Mouse (Mus musculus): ENCODE results near the gene Zfp821. TPM values are rescaled to one million over a fixed set of nuclear protein-coding genes. Genes with fewer than 3 reads are reported as not detected.

Gene Zfp821
- polyA plus RNA-seq, 1 experiment = 9.8 TPM

GRCm38 (mm10) chr8:109706076-109706873 lies 929 bp downstream of the Zfp821 start:
- 5% methylated on average over 25 of the region's 30 CpGs for WGBS
- 0 out of 2 replicates have a peak, but pooled peaks cover 7% of the 10 kb centered on the region for H3K4me1 ChIP-seq (ENCODE audit: control insufficient read depth, insufficient read depth, low read length)
- peak overlapping the region; percentile 54 for H3K4me3 ChIP-seq (replicated peaks; ENCODE audit: extremely low read depth, low read depth, low read length)
- no peak for TF ChIP-seq POLR2A (IDR thresholded peaks at IDR 0.05; ENCODE audit: borderline replicate concordance, extremely low read depth, low read depth, low read length)
- DNase-seq = peak; percentile 43

- no peak overlapping the region for H3K4me3 ChIP-seq (replicated peaks; ENCODE audit: extremely low read depth, low read depth, low read length)
- TF ChIP-seq CTCF (IDR thresholded peaks at IDR 0.05; ENCODE audit: insufficient read depth, low read length) (peak; percentile 96), POLR2A (IDR thresholded peaks at IDR 0.05; ENCODE audit: borderline replicate concordance, extremely low read depth, low read depth, low read length) (no peak)
- H3K4me1 ChIP-seq (ENCODE audit: control insufficient read depth, insufficient read depth, low read length) = 0 out of 2 replicates have a peak, but pooled peaks cover 7% of the 10 kb centered on the region
- WGBS = 20% methylated on average over 2 of the region's 2 CpGs
- DNase-seq = peak; percentile 74
These were observed 1.5 kb downstream of the Zfp821 start for GRCm38 (mm10) chr8:109706874-109707237.

GRCm38 (mm10) chr8:109707921-109708320 lies 2.6 kb downstream of the Zfp821 start:
- H3K4me1 ChIP-seq (ENCODE audit: control insufficient read depth, insufficient read depth, low read length) = 0 out of 2 replicates have a peak, but pooled peaks cover 7% of the 10 kb centered on the region
- 90% methylated on average over 4 of the region's 4 CpGs for WGBS
- TF ChIP-seq CTCF (IDR thresholded peaks at IDR 0.05; ENCODE audit: insufficient read depth, low read length) (no peak), POLR2A (IDR thresholded peaks at IDR 0.05; ENCODE audit: borderline replicate concordance, extremely low read depth, low read depth, low read length) (no peak)
- DNase-seq = no peak
- no peak overlapping the region for H3K4me3 ChIP-seq (replicated peaks; ENCODE audit: extremely low read depth, low read depth, low read length)

- no peak for DNase-seq
- no peaks in the 10 kb centered on the region for H3K4me1 ChIP-seq (ENCODE audit: control insufficient read depth, insufficient read depth, low read length)
- no peak for TF ChIP-seq POLR2A (IDR thresholded peaks at IDR 0.05; ENCODE audit: borderline replicate concordance, extremely low read depth, low read depth, low read length)
- TF ChIP-seq CTCF (IDR thresholded peaks at IDR 0.05; ENCODE audit: insufficient read depth, low read length) = no peak
- WGBS = 76% methylated on average over 1 of the region's 1 CpGs
- H3K4me3 ChIP-seq (replicated peaks; ENCODE audit: extremely low read depth, low read depth, low read length) = no peak overlapping the region
These were observed 7.2 kb downstream of the Zfp821 start for GRCm38 (mm10) chr8:109712521-109712920.

- TF ChIP-seq CTCF (IDR thresholded peaks at IDR 0.05; ENCODE audit: insufficient read depth, low read length) (no peak), POLR2A (IDR thresholded peaks at IDR 0.05; ENCODE audit: borderline replicate concordance, extremely low read depth, low read depth, low read length) (no peak)
- Histone ChIP-seq H3K4me3 (replicated peaks; ENCODE audit: extremely low read depth, low read depth, low read length) (no peak overlapping the region), H3K4me1 (ENCODE audit: control insufficient read depth, insufficient read depth, low read length) (no peaks in the 10 kb centered on the region)
- no peak for DNase-seq
- WGBS = 90% methylated on average over 5 of the region's 5 CpGs
These were observed 9.6 kb downstream of the Zfp821 start for GRCm38 (mm10) chr8:109714961-109715360.

- WGBS = 78% methylated on average over 3 of the region's 3 CpGs
- no peak overlapping the region for H3K4me3 ChIP-seq (replicated peaks; ENCODE audit: extremely low read depth, low read depth, low read length)
- DNase-seq = no peak
- TF ChIP-seq CTCF (IDR thresholded peaks at IDR 0.05; ENCODE audit: insufficient read depth, low read length) (no peak), POLR2A (IDR thresholded peaks at IDR 0.05; ENCODE audit: borderline replicate concordance, extremely low read depth, low read depth, low read length) (no peak)
- H3K4me1 ChIP-seq (ENCODE audit: control insufficient read depth, insufficient read depth, low read length) = no peaks in the 10 kb centered on the region
These were observed 19.8 kb downstream of the Zfp821 start for GRCm38 (mm10) chr8:109725106-109725505.

GRCm38 (mm10) chr8:109731012-109731411 lies 25.7 kb downstream of the Zfp821 start:
- 82% methylated on average over 3 of the region's 3 CpGs for WGBS
- no peak overlapping the region for H3K4me3 ChIP-seq (replicated peaks; ENCODE audit: extremely low read depth, low read depth, low read length)
- no peak for DNase-seq
- no peaks in the 10 kb centered on the region for H3K4me1 ChIP-seq (ENCODE audit: control insufficient read depth, insufficient read depth, low read length)
- no peak for TF ChIP-seq POLR2A (IDR thresholded peaks at IDR 0.05; ENCODE audit: borderline replicate concordance, extremely low read depth, low read depth, low read length)
- no peak for TF ChIP-seq CTCF (IDR thresholded peaks at IDR 0.05; ENCODE audit: insufficient read depth, low read length)

- TF ChIP-seq POLR2A (IDR thresholded peaks at IDR 0.05; ENCODE audit: borderline replicate concordance, extremely low read depth, low read depth, low read length) (no peak), CTCF (IDR thresholded peaks at IDR 0.05; ENCODE audit: insufficient read depth, low read length) (no peak)
- no peak for DNase-seq
- 53% methylated on average over 3 of the region's 3 CpGs for WGBS
- Histone ChIP-seq H3K4me3 (replicated peaks; ENCODE audit: extremely low read depth, low read depth, low read length) (no peak overlapping the region), H3K4me1 (ENCODE audit: control insufficient read depth, insufficient read depth, low read length) (peaks cover 7% of the 10 kb centered on the region; the same call in 1 of the 2 replicates)
These were observed 28.7 kb downstream of the Zfp821 start for GRCm38 (mm10) chr8:109734018-109734417.

GRCm38 (mm10) chr8:109736819-109737218 lies 31.5 kb downstream of the Zfp821 start:
- Histone ChIP-seq H3K4me3 (replicated peaks; ENCODE audit: extremely low read depth, low read depth, low read length) (peak overlapping the region; percentile 83), H3K4me1 (ENCODE audit: control insufficient read depth, insufficient read depth, low read length) (peaks cover 7% of the 10 kb centered on the region; the same call in 1 of the 2 replicates)
- no peak for DNase-seq
- TF ChIP-seq POLR2A (IDR thresholded peaks at IDR 0.05; ENCODE audit: borderline replicate concordance, extremely low read depth, low read depth, low read length) = no peak
- no peak for TF ChIP-seq CTCF (IDR thresholded peaks at IDR 0.05; ENCODE audit: insufficient read depth, low read length)
- WGBS = 2% methylated on average over 8 of the region's 8 CpGs

All from lung, adult 2 months (tissue).